Mouse (Mus musculus): Measurements from ENCODE around the gene Gtf3c1. TPM values are rescaled to one million over a fixed set of nuclear protein-coding genes. Genes with fewer than 3 reads are reported as not detected.
"Not testable (repeated sequence)": the region's sequence is repeated elsewhere in the genome, so short reads cannot be mapped to it uniquely, and the experiment has no call there.

Gtf3c1 gene
- total RNA-seq, 2 experiments from 2014 or later = 87.1 to 93.0 TPM

DNA sequence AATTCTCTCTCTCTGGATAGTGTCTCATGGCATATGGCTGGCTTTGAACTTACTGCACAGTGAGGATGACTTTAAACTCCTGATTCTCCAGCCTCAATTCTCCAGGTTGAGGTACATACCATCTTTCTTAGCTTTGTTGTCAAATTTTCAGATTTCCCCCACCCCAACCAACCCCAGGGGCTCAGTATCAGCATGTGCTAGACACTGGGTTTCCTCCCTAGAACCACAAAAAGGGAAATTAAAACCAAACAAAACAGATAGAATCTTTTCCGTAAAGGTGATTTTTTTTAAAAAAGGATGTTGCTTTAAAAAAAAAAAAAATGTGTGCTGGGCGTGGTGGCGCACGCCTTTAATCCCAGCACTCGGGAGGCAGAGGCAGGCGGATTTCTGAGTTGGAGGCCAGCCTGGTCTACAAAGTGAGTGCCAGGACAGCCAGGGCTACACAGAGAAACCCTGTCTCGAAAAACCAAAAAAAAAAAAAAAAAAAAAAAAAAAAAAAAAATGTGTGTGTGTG lies 6.0 kb upstream of the Gtf3c1 start:
- DNase-seq; intact Hi-C loops (cut with DNase I): not testable (repeated sequence)

DNA sequence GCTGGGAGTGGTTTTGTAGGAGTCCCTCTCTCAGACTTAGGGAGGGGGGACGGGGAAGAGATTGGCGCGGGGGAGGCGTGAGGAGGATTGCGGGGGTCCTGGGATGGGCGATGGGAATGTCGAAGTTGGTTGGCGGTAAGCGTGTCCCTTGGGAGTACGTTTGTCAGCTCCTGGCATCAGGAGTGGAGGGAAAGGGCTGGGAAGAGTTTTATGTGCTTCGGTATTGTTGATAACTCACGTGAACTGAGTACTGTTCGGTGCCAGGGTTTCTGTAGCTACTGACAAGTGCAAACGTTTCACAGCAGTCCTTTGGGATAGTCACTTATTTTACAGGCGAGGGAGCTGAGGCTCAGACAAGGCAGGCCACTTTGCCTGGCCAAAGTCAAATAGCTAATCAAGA lies 520 bp upstream of the Gtf3c1 start:
- intact Hi-C loops (cut with DNase I) = no loop called here

DNA sequence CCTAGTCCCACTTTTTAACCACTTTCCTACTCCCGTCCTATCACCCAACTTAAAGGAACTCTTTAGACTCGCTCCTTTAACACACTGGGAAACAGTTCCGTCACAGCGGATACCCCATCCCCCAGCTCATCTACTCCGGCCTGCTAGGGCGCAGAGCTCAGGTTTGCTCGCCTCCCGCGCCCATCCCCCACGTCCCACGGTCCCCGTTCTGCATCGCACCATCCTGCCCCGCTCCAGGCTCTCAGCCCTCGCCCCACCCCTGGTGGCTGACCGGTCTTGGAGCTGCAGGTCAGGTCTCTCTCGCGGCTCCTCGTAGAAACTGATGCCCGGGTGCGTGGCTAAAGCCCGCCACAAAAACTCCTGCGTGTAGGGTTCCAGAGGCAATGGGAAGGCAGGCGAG lies 394 bp downstream of the Gtf3c1 start:
- peak; percentile 71 for DNase-seq
- intact Hi-C loops (cut with DNase I) = no loop called here

More for the DNA sequence above, 520 bp upstream of the Gtf3c1 start:
- DNase-seq = no peak

DNA sequence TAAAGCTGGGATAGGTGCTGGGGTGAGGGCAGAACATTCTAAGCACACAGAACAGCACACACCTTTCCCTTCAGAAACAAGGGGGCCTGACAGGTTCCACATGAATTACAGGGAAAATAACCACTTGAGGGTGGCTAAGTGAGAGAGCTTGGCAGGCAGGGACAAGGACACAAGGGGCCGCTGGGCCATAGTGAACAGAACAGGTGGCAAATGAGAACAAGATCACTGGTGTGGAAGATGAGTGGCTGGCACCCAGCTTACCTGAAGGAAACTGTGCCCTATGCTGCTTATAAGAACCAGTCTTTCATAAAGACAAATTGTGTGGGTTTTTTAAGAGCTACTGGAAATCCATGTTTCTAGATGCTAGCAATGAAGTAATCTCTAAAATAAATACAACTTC lies 4.8 kb downstream of the Gtf3c1 start:
- DNase-seq = no peak
- intact Hi-C loops (cut with DNase I) = no loop called here

DNA sequence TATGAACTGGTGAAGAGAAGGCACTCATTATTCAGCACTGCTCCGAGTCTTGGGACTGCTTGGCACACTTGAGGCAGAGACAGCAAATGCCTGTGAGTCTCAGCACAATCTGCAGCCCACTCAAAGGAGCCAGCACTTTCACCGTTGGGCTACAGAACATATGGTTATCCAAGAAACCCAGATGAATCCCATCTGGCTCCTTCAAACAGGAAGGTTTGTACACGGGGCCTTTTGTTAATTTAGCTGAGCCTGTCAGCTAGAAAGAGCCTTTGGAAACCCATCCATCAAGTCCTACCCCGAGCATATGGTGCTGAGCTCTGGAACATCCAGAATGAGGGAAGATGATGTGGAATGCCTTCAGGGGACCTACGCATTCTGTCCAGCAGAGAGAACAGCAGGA lies 13.5 kb downstream of the Gtf3c1 start:
- intact Hi-C loops (cut with DNase I) = no loop called here
- no peak for DNase-seq

DNA sequence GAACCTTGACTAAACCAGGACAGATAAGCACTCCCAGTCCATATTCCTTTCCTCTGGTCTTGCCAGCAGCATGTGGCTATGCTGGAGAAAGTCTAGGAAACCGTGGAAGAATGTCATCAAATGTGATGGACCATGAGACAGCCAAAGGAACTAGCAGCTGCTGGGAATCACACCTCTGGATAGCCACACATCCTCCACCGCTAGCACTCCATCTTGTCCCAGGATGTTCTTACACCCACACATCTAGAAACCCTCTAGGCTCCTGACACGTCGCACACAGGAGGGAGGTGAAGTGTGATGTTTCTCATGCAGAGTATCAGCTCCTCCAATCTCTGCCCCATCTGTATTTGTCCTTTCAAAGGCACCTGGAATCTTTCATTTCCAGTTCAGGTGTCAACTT lies 17.1 kb downstream of the Gtf3c1 start:
- DNase-seq = no peak
- intact Hi-C loops (cut with DNase I) = no loop called here

- intact Hi-C loops (cut with DNase I) = loop anchor here (10.0 kb wide), 2 partner anchors 405 to 435 kb away; partner anchors contain the start of gene Gsg1l
These were observed 27.6 kb downstream of the Gtf3c1 start for GRCm38 (mm10) chr7:125679936-125680335.

GRCm38 (mm10) chr7:125678756-125679155 lies 28.8 kb downstream of the Gtf3c1 start:
- intact Hi-C loops (cut with DNase I) = loop anchor here (10.0 kb wide), 1 partner anchor 406 kb away; the partner anchor contains the start of gene Gsg1l
- DNase-seq = no peak

More at GRCm38 (mm10) chr7:125679936-125680335, 27.6 kb downstream of the Gtf3c1 start:
- DNase-seq = no peak

- intact Hi-C loops (cut with DNase I) = loop anchor here (10.0 kb wide), 1 partner anchor 410 kb away; the partner anchor contains the start of gene Gsg1l
- peak; percentile 46 for DNase-seq
These were observed 32.7 kb downstream of the Gtf3c1 start for GRCm38 (mm10) chr7:125674916-125675315.

- intact Hi-C loops (cut with DNase I) = loop anchor here (10.0 kb wide), 1 partner anchor 413 kb away; the partner anchor contains the start of gene Gsg1l
- no peak for DNase-seq
These were observed 36.2 kb downstream of the Gtf3c1 start for GRCm38 (mm10) chr7:125671396-125671795.

DNA sequence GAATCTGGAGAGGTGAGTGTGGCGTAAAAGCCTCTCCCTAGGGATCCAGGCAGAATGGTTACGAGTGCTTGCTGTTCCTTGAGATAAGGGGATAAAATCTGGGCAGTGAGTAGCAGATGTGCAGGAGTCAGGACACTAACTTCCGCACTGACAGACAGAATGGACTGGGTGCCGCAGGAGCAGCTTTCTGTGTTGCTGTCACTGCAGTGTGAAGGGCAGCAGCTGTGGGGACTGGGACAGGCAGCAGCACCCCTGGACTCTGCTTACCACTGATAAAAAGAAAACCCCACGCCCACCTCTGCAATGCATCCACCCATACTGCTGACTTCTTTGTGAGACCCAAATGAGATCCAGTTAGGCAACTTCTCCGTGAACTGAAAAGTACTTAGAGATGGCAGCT lies 36.7 kb downstream of the Gtf3c1 start:
- DNase-seq = no peak
- intact Hi-C loops (cut with DNase I) = loop anchor here (10.0 kb wide), 1 partner anchor 414 kb away; the partner anchor contains the start of gene Gsg1l

- intact Hi-C loops (cut with DNase I) = no loop called here
- no peak for DNase-seq
These were observed 43.9 kb downstream of the Gtf3c1 start for GRCm38 (mm10) chr7:125663654-125664053.

- intact Hi-C loops (cut with DNase I) = no loop called here
- DNase-seq = no peak
These were observed 50.1 kb downstream of the Gtf3c1 start for GRCm38 (mm10) chr7:125657511-125657910.

- DNase-seq = no peak
- intact Hi-C loops (cut with DNase I) = no loop called here
These were observed 58.6 kb downstream of the Gtf3c1 start for GRCm38 (mm10) chr7:125649013-125649412.

- intact Hi-C loops (cut with DNase I) = no loop called here
These were observed 62.2 kb downstream of the Gtf3c1 start for GRCm38 (mm10) chr7:125645413-125645812.

GRCm38 (mm10) chr7:125643880-125644279 lies 63.7 kb downstream of the Gtf3c1 start:
- no peak for DNase-seq
- intact Hi-C loops (cut with DNase I) = no loop called here

More at GRCm38 (mm10) chr7:125645413-125645812, 62.2 kb downstream of the Gtf3c1 start:
- DNase-seq = peak; percentile 46

GRCm38 (mm10) chr7:125638870-125639386 lies 68.7 kb downstream of the Gtf3c1 start:
- intact Hi-C loops (cut with DNase I) = loop anchor here (5.0 kb wide), 1 partner anchor 167 kb away; no protein-coding TSS in a partner anchor
- peak; percentile 77 for DNase-seq

DNA sequence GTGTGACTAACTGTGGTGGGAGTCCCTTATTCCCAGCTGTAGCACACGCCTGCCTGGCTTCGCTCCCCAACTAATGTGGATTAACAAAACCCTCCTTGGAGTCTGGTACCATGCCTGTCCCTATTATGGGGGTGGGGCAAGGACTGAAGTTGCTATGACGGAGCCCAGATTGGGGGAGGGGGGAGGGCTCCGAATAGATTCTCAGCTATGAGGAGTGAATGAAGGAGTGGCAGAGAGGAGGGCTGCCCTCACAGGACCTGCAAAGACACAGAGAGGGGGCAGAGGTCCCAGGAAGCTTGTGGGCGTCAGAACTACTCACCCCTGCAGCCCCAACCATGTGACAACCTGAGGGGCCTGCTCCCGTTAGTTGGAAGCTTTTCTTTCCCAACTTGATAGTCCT lies 69.2 kb downstream of the Gtf3c1 start:
- intact Hi-C loops (cut with DNase I) = loop anchor here (5.0 kb wide), 1 partner anchor 166 kb away; no protein-coding TSS in a partner anchor

GRCm38 (mm10) chr7:125637220-125638140 lies 70.1 kb downstream of the Gtf3c1 start:
- intact Hi-C loops (cut with DNase I) = loop anchor here (5.0 kb wide), 1 partner anchor 165 kb away; no protein-coding TSS in a partner anchor
- DNase-seq = no peak

More for the DNA sequence above, 69.2 kb downstream of the Gtf3c1 start:
- DNase-seq = no peak

GRCm38 (mm10) chr7:125630989-125631388 lies 76.6 kb downstream of the Gtf3c1 start:
- DNase-seq = no peak
- intact Hi-C loops (cut with DNase I) = no loop called here

GRCm38 (mm10) chr7:125630317-125630716 lies 77.3 kb downstream of the Gtf3c1 start:
- intact Hi-C loops (cut with DNase I) = no loop called here
- DNase-seq = no peak

Data from left cerebral cortex, postnatal 4 days (tissue).